Mouse (Mus musculus): ENCODE measurements around the gene Pik3r5. TPM values are rescaled to one million over a fixed set of nuclear protein-coding genes. Genes with fewer than 3 reads are reported as not detected.

The Pik3r5 gene
- polyA plus RNA-seq, 1 experiment from 2014 or later, result 5.7 TPM

GRCm38 (mm10) chr11:68388655-68389015 is 43.3 kb upstream of the Pik3r5 start:
- H3K27me3 ChIP-seq, result no peaks in the 10 kb centered on the region
- TF ChIP-seq CTCF (IDR thresholded peaks at IDR 0.05), result no peak
- POLR2A ChIA-PET, result no interaction called here
- no peak for DNase-seq (ENCODE audit: low read depth, low spot score)
- CTCF ChIA-PET, result no interaction called here
- ATAC-seq, result no peak
- in situ Hi-C loops (cut with MboI; ENCODE audit: low pct_unique_long_range_greater_than_20kb), result no loop called here

DNA sequence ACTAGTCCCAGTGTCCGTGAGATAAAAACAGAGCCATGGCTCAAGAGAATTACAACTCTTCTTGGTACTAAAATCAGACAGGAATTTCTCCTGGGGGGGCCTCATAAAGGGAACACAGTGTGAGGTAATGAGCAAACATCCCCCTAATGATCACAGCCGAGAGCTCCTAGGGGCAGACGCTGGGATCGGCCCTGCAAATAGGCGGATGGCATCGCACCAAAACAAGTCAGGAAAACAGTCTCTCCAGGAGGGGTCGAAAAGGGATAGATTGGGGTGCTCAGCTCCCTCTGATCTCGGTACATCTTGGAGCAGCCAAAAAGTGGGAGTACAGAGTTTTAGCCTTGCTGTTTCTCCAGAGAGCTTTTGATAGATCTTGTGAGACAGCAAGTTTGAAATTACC is 42.3 kb upstream of the Pik3r5 start:
- ChIA-PET CTCF (no interaction called here), POLR2A (no interaction called here)
- in situ Hi-C loops (cut with MboI; ENCODE audit: low pct_unique_long_range_greater_than_20kb), result no loop called here
- ATAC-seq (no peak), DNase-seq (ENCODE audit: low read depth, low spot score) (no peak)
- no peaks in the 10 kb centered on the region for H3K27me3 ChIP-seq
- no peak for TF ChIP-seq CTCF (IDR thresholded peaks at IDR 0.05)

GRCm38 (mm10) chr11:68390381-68391287 is 41.3 kb upstream of the Pik3r5 start:
- TF ChIP-seq CTCF (IDR thresholded peaks at IDR 0.05), result no peak
- ATAC-seq, result no peak
- ChIA-PET POLR2A (interaction anchor here (0.6 kb wide), 1 partner anchor 371 kb away, joined by 3 read pairs; no protein-coding TSS in a partner anchor), CTCF (interaction anchor here (1.0 kb wide), 1 partner anchor 11 kb away, joined by 3 read pairs; no protein-coding TSS in a partner anchor)
- DNase-seq (ENCODE audit: low read depth, low spot score), result no peak
- no peaks in the 10 kb centered on the region for H3K27me3 ChIP-seq
- in situ Hi-C loops (cut with MboI; ENCODE audit: low pct_unique_long_range_greater_than_20kb), result no loop called here

- ATAC-seq (no peak), DNase-seq (ENCODE audit: low read depth, low spot score) (no peak)
- ChIA-PET CTCF (no interaction called here), POLR2A (no interaction called here)
- no peaks in the 10 kb centered on the region for H3K27me3 ChIP-seq
- in situ Hi-C loops (cut with MboI; ENCODE audit: low pct_unique_long_range_greater_than_20kb), result no loop called here
- TF ChIP-seq CTCF (IDR thresholded peaks at IDR 0.05), result no peak
Measured at GRCm38 (mm10) chr11:68393897-68394490, 37.9 kb upstream of the Pik3r5 start.

GRCm38 (mm10) chr11:68394749-68395148 is 37.2 kb upstream of the Pik3r5 start:
- ATAC-seq (no peak), DNase-seq (ENCODE audit: low read depth, low spot score) (no peak)
- POLR2A ChIA-PET, result no interaction called here
- in situ Hi-C loops (cut with MboI; ENCODE audit: low pct_unique_long_range_greater_than_20kb), result no loop called here
- H3K27me3 ChIP-seq, result no peaks in the 10 kb centered on the region
- TF ChIP-seq CTCF (IDR thresholded peaks at IDR 0.05), result no peak
- CTCF ChIA-PET, result no interaction called here

DNA sequence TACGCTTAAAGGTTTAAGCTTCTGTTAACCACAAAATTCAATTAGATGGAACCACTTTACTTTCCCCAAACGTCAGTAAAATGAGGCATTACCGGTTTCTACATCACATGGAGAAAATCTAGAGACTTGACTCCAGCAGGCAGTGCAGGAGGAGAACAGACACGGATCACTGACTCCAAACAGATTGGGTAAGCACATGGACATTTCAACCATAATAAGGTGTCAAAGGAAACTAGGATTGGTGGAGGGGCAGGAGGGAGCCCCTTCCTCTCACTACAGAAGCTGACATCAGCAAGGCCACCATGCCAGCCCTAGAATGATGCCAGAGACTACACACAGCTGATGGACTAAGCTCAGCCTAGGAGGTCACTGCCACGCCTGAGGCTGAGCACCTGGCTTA is 36.4 kb upstream of the Pik3r5 start:
- TF ChIP-seq CTCF (IDR thresholded peaks at IDR 0.05), result no peak
- in situ Hi-C loops (cut with MboI; ENCODE audit: low pct_unique_long_range_greater_than_20kb), result no loop called here
- no peak for DNase-seq (ENCODE audit: low read depth, low spot score)
- no peaks in the 10 kb centered on the region for H3K27me3 ChIP-seq
- CTCF ChIA-PET, result no interaction called here
- no peak for ATAC-seq
- POLR2A ChIA-PET, result no interaction called here

GRCm38 (mm10) chr11:68398891-68399547 is 32.9 kb upstream of the Pik3r5 start:
- DNase-seq (ENCODE audit: low read depth, low spot score) (no peak), ATAC-seq (no peak)
- in situ Hi-C loops (cut with MboI; ENCODE audit: low pct_unique_long_range_greater_than_20kb), result no loop called here
- TF ChIP-seq CTCF (IDR thresholded peaks at IDR 0.05), result no peak
- ChIA-PET POLR2A (no interaction called here), CTCF (no interaction called here)
- no peaks in the 10 kb centered on the region for H3K27me3 ChIP-seq

DNA sequence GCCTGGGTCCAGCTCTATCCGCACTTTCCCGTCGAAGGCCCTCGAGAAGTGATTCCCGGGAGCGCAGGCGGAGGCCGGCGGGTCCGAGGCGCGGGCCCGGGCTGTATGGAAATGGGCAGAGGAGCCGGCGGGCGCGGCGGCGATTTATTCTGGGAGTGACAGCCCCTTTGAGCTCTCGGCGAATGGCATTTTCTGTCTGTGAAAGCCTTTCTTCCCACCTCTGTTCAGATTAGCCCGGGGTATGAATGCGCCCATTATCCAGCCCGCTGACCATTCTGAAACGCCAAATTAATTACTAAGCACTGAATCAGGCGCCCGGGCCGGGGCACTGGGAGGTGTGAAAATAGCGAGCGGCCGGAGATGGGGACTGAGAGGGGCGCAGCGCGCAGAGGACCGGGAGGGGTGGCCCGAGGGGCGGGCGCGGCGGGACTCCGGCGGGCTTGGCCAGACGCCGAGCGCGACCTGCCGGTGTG is 32.3 kb upstream of the Pik3r5 start:
- ChIA-PET CTCF (no interaction called here), POLR2A (no interaction called here)
- H3K27me3 ChIP-seq, result no peaks in the 10 kb centered on the region
- TF ChIP-seq CTCF (IDR thresholded peaks at IDR 0.05), result no peak
- ATAC-seq (no peak), DNase-seq (ENCODE audit: low read depth, low spot score) (no peak)
- in situ Hi-C loops (cut with MboI; ENCODE audit: low pct_unique_long_range_greater_than_20kb), result no loop called here

DNA sequence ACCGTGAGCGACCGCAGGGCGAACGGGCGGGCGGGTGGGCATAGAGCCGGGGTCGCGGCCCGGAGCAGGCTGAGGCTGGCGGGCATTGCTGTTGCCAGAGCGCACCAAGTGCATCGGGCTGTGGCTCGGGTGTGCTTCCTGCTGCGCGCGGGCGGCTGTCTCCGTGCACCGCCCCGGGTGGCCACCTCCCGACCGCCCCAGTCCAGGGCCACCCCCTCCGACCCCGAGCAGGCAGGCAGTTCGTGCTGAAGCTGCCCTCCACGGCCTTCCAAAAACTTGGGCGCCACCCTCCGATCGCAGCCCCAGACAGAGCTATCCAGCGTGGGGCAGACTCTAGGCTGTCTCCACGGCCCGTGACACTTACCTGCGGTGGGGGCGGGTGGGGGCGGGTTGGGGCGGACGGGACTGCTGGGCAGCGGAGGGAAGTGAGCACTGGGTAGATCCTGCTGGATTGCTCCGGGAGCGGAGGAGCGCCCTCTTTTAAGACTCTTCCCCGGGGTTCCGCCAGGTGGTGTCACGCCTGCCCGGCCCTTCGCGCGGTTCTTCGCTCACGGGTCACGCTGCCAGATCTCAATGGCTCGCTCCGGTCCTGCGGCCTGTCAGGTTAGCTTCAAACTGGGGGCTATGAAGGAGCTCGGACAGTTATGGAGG is 31.8 kb upstream of the Pik3r5 start:
- ChIA-PET CTCF (interaction anchor here (1.0 kb wide), 1 partner anchor 395 kb away, joined by 3 read pairs; no protein-coding TSS in a partner anchor), POLR2A (no interaction called here)
- in situ Hi-C loops (cut with MboI; ENCODE audit: low pct_unique_long_range_greater_than_20kb), result no loop called here
- ATAC-seq (peak; percentile 14), DNase-seq (ENCODE audit: low read depth, low spot score) (no peak)
- H3K27me3 ChIP-seq, result no peaks in the 10 kb centered on the region
- no peak for TF ChIP-seq CTCF (IDR thresholded peaks at IDR 0.05)

DNA sequence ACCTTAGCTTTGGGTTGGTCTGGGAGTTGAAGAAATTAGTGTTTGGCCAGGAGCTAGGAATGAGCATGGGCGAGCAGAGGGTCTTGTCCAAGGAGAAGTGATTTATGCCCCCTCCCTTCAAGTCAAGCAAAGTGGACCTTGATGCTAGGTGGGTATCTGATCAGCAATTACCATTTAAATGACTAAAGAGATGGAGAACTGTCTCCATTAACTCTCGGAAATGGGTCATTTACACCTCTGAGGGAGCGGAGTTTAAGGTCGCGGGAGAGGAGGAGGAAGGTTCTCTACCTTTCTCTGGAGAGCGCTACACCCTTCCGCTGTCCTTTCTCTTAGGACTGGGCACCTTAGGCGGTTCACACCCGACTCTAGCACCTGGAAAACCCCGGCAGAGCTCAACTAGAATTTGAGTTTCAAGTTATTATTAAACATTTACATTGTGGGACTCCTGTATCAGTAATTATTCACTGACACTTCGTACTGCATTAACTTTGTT is 31.1 kb upstream of the Pik3r5 start, which contains the start of gene Ntn1:
Gene Ntn1, minus strand, starts transcription at position 97 of the 493 bp plus-strand sequence.
- H3K27me3 ChIP-seq, result no peaks in the 10 kb centered on the region
- in situ Hi-C loops (cut with MboI; ENCODE audit: low pct_unique_long_range_greater_than_20kb), result no loop called here
- CTCF ChIA-PET, result interaction anchor here (1.0 to 1.1 kb wide), 2 partner anchors 10 to 396 kb away, joined by 3 read pairs; no protein-coding TSS in a partner anchor
- no peak for DNase-seq (ENCODE audit: low read depth, low spot score)
- no peak for TF ChIP-seq CTCF (IDR thresholded peaks at IDR 0.05)
- POLR2A ChIA-PET, result no interaction called here
- ATAC-seq, result no peak

Measured in Patski (cell line).